Mouse (Mus musculus) lung, postnatal 0 days (tissue): ENCODE data around the gene Aes.

Experiments
- CTCF ChIP-seq: IDR thresholded peaks from 2 replicates; pipeline ENCODE4 v1.5.1; 2016; ENCODE audit warnings: antibody characterized with exemption, mild to moderate bottlenecking
- EP300 ChIP-seq: IDR thresholded peaks from 2 replicates; pipeline ENCODE4 v1.6.1; 2016; ENCODE audit warnings: antibody characterized with exemption, mild to moderate bottlenecking, control low read depth

- no peak for TF ChIP-seq CTCF
- no peak for TF ChIP-seq EP300
These were observed 42.2 kb downstream of the Aes start for GRCm38 (mm10) chr10:81601396-81601905.
